Mouse (Mus musculus): ENCODE results near the gene Pdlim7. TPM values are rescaled to one million over a fixed set of nuclear protein-coding genes. Genes with fewer than 3 reads are reported as not detected.

The Pdlim7 gene
- total and polyA plus RNA-seq, 3 experiments, result 12.3 to 40.6 TPM; not detected in 1

DNA sequence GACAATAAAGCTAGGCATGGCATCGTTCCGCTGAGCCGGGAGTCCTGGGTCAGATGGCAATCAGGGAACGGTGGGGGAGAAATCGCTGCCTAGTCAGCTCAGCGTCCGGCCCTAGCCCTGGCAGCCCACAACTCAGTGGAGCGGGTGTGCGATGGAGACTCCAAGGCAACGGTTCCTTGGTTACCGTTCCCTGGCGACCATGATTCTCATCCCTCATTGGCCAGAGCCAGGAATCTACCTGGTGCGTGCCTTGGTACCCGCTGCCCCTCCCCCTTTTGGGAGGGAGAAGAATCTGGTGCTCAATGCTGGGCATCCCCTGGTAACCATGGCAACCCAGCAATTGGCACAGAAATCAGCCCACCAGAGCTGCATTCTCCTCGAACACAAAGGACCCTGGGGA, 29.9 kb downstream of the Pdlim7 start:
- H3K27me3 ChIP-seq (ENCODE audit: control insufficient read depth in 1 of 2, insufficient read depth in 2 of 2, low read length in 2 of 2), result peaks cover 0 to 5% of the 10 kb centered on the region in 2 experiments; a peak in 3 of 4 replicates
- no peaks in the 10 kb centered on the region for H3K9me3 ChIP-seq (replicated peaks; ENCODE audit: insufficient read depth, low read length)
- H3K4me3 ChIP-seq (ENCODE audit: control insufficient read depth in 1 of 2, insufficient read depth in 1 of 2, low read depth in 2 of 2, low read length in 2 of 2), result no peak overlapping the region
- H3K27ac ChIP-seq (ENCODE audit: control insufficient read depth, low read depth, low read length), result no peak overlapping the region
- no peak for TF ChIP-seq POLR2AphosphoS2 (IDR thresholded peaks at IDR 0.05; ENCODE audit: low read length)
- no peak for TF ChIP-seq NRF1 (IDR thresholded peaks at IDR 0.05; ENCODE audit: insufficient read depth, low read depth, low read length, poor library complexity, severe bottlenecking)
- TF ChIP-seq HCFC1 (IDR thresholded peaks at IDR 0.05; ENCODE audit: low read depth, low read length), result no peak
- H3K4me1 ChIP-seq (ENCODE audit: control insufficient read depth in 1 of 2, insufficient read depth in 2 of 2, low read length in 2 of 2), result peaks cover 5 to 17% of the 10 kb centered on the region in 2 experiments; a peak in 3 of 4 replicates
- no peak for DNase-seq (ENCODE audit: low read depth, low spot score)
- H3K36me3 ChIP-seq (ENCODE audit: control insufficient read depth in 1 of 2, insufficient read depth in 2 of 2, low read length in 2 of 2), result peaks cover 0 to 9% of the 10 kb centered on the region in 2 experiments; a peak in 2 of 4 replicates
- H3K79me2 ChIP-seq (ENCODE audit: control insufficient read depth, insufficient read depth, low read length, poor library complexity), result no peaks in the 10 kb centered on the region
- H3K9ac ChIP-seq (ENCODE audit: control insufficient read depth, low read depth, low read length, poor library complexity, severe bottlenecking), result no peak overlapping the region

- DNase-seq (ENCODE audit: low read depth, low spot score), result no peak
- Histone ChIP-seq H3K4me1 (ENCODE audit: control insufficient read depth in 1 of 2, insufficient read depth in 2 of 2, low read length in 2 of 2) (peaks cover 5 to 17% of the 10 kb centered on the region in 2 experiments; a peak in 3 of 4 replicates), H3K27ac (ENCODE audit: control insufficient read depth, low read depth, low read length) (no peak overlapping the region), H3K36me3 (ENCODE audit: control insufficient read depth in 1 of 2, insufficient read depth in 2 of 2, low read length in 2 of 2) (peaks cover 0 to 9% of the 10 kb centered on the region in 2 experiments; a peak in 2 of 4 replicates), H3K9ac (ENCODE audit: control insufficient read depth, low read depth, low read length, poor library complexity, severe bottlenecking) (no peak overlapping the region), H3K9me3 (replicated peaks; ENCODE audit: insufficient read depth, low read length) (no peaks in the 10 kb centered on the region), H3K27me3 (ENCODE audit: control insufficient read depth in 1 of 2, insufficient read depth in 2 of 2, low read length in 2 of 2) (peaks cover 0 to 5% of the 10 kb centered on the region in 2 experiments; a peak in 3 of 4 replicates), H3K4me3 (ENCODE audit: control insufficient read depth in 1 of 2, insufficient read depth in 1 of 2, low read depth in 2 of 2, low read length in 2 of 2) (no peak overlapping the region), H3K79me2 (ENCODE audit: control insufficient read depth, insufficient read depth, low read length, poor library complexity) (no peaks in the 10 kb centered on the region)
- no peak for TF ChIP-seq CHD1 (IDR thresholded peaks at IDR 0.05; ENCODE audit: low read depth, low read length)
- TF ChIP-seq GATA1 (IDR thresholded peaks at IDR 0.05; ENCODE audit: low read depth, low read length), result no peak
- TF ChIP-seq POLR2A (IDR thresholded peaks at IDR 0.05; ENCODE audit: control insufficient read depth in 1 of 2, insufficient read depth in 1 of 2, low read depth in 1 of 2, low read length in 2 of 2, poor library complexity in 1 of 2), result no peak
- TF ChIP-seq ZMIZ1 (IDR thresholded peaks at IDR 0.05; ENCODE audit: low read depth, low read length), result no peak
- no peak for TF ChIP-seq TCF12 (IDR thresholded peaks at IDR 0.05; ENCODE audit: low read depth, low read length)
- TF ChIP-seq JUND (IDR thresholded peaks at IDR 0.05; ENCODE audit: low read depth, low read length), result no peak
- TF ChIP-seq ZKSCAN1 (IDR thresholded peaks at IDR 0.05; ENCODE audit: low read depth, low read length), result no peak
- TF ChIP-seq NELFE (IDR thresholded peaks at IDR 0.05; ENCODE audit: low read depth, low read length), result no peak
Measured at GRCm38 (mm10) chr13:55483071-55483470, 30.4 kb downstream of the Pdlim7 start.

GRCm38 (mm10) chr13:55482542-55482941, 30.9 kb downstream of the Pdlim7 start:
- Histone ChIP-seq H3K4me3 (ENCODE audit: control insufficient read depth in 1 of 2, insufficient read depth in 1 of 2, low read depth in 2 of 2, low read length in 2 of 2) (no peak overlapping the region), H3K27ac (ENCODE audit: control insufficient read depth, low read depth, low read length) (no peak overlapping the region), H3K9ac (ENCODE audit: control insufficient read depth, low read depth, low read length, poor library complexity, severe bottlenecking) (no peak overlapping the region), H3K36me3 (ENCODE audit: control insufficient read depth in 1 of 2, insufficient read depth in 2 of 2, low read length in 2 of 2) (peaks cover 0 to 9% of the 10 kb centered on the region in 2 experiments; a peak in 2 of 4 replicates), H3K4me1 (ENCODE audit: control insufficient read depth in 1 of 2, insufficient read depth in 2 of 2, low read length in 2 of 2) (peaks cover 5 to 17% of the 10 kb centered on the region in 2 experiments; a peak in 3 of 4 replicates), H3K79me2 (ENCODE audit: control insufficient read depth, insufficient read depth, low read length, poor library complexity) (no peaks in the 10 kb centered on the region), H3K27me3 (ENCODE audit: control insufficient read depth in 1 of 2, insufficient read depth in 2 of 2, low read length in 2 of 2) (peaks cover 0 to 5% of the 10 kb centered on the region in 2 experiments; a peak in 3 of 4 replicates), H3K9me3 (replicated peaks; ENCODE audit: insufficient read depth, low read length) (no peaks in the 10 kb centered on the region)
- no peak for TF ChIP-seq ZC3H11A (IDR thresholded peaks at IDR 0.05; ENCODE audit: low read depth, low read length)
- TF ChIP-seq ETS1 (IDR thresholded peaks at IDR 0.05; ENCODE audit: low read depth, low read length), result no peak
- TF ChIP-seq USF2 (IDR thresholded peaks at IDR 0.05; ENCODE audit: borderline replicate concordance in 1 of 2, insufficient read depth in 1 of 2, low read depth in 1 of 2, low read length in 2 of 2), result no peak
- TF ChIP-seq MAZ (IDR thresholded peaks at IDR 0.05; ENCODE audit: low read depth, low read length), result no peak
- TF ChIP-seq TCF12 (IDR thresholded peaks at IDR 0.05; ENCODE audit: low read depth, low read length), result no peak
- TF ChIP-seq TAL1 (IDR thresholded peaks at IDR 0.05; ENCODE audit: low read length), result no peak
- TF ChIP-seq ZMIZ1 (IDR thresholded peaks at IDR 0.05; ENCODE audit: low read depth, low read length), result no peak
- no peak for DNase-seq (ENCODE audit: low read depth, low spot score)

Data from MEL (cell line).